Mouse (Mus musculus) layer of hippocampus, postnatal 10 days (tissue): ENCODE results near the gene Zc3h6. TPM values are rescaled to one million over a fixed set of nuclear protein-coding genes. Genes with fewer than 3 reads are reported as not detected.
"Not testable (repeated sequence)": the region's sequence is repeated elsewhere in the genome, so short reads cannot be mapped to it uniquely, and the experiment has no call there.

ENCODE experiments used
- DNase-seq, 2 experiments: peaks; one replicate each; pipeline ENCODE4 v3.0.0; 2021; ENCODE audit warnings: low spot score in 2 of 2
- long read RNA-seq: library from polyadenylated mRNA; stranded (forward); transcript quantifications from one replicate; pipeline ENCODE4 v2.0.0, GENCODE M21; 2023
- total RNA-seq, 2 experiments: library from RNA; stranded (reverse); gene quantifications; 2 replicates each; pipeline ENCODE4 v1.2.3; 2021

The Zc3h6 gene
- 10 to 100 TPM; 13.0 to 13.2 TPM for total RNA-seq
- long read RNA-seq, partial matches to known transcripts = 2 of 2 reads
- long read RNA-seq, other reads (novel, unspliced or antisense) = 0 of 2 reads

GRCm38 (mm10) chr2:128966641-128967580, at the start of gene Zc3h6:
Gene Zc3h6, plus strand, starts transcription at chr2:128967402.
- DNase-seq = peak; percentile 100

- DNase-seq = no peak
These were observed 42.4 kb upstream of the Zc3h6 start for GRCm38 (mm10) chr2:128924799-128925198.

- no peak for DNase-seq
These were observed 38.8 kb upstream of the Zc3h6 start for GRCm38 (mm10) chr2:128928446-128928845.

DNA sequence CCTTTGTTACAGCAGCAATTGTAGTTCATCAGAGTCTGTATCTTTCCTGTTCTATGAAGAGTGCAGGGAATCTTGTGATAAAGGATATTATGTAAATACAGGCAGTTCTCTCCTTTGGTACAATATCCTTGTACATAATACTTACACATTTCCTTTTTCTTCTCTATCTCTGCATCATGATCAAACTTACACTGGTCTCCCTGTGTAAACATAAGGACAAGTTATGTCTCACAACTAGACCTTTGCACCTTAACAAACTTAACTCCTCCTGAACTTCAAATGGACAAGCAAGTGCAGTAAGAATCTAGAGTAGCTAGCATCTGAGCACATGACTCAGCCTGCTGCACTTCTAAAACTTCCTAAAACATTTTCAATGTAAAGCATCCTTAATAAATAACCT, 36.5 kb upstream of the Zc3h6 start:
- no peak for DNase-seq

GRCm38 (mm10) chr2:128936256-128936655, 30.9 kb upstream of the Zc3h6 start:
- no peak for DNase-seq

GRCm38 (mm10) chr2:128943538-128944528, 23.4 kb upstream of the Zc3h6 start, which contains the start of gene Zc3h8:
Gene Zc3h8, minus strand, starts transcription at chr2:128944077.
- DNase-seq = peak; percentile 97 to 98

GRCm38 (mm10) chr2:128947962-128948588, 19.1 kb upstream of the Zc3h6 start:
- DNase-seq = peak in 1 of 2 experiments; percentile 28

- no peak for DNase-seq
These were observed 13.0 kb upstream of the Zc3h6 start for GRCm38 (mm10) chr2:128954186-128954585.

GRCm38 (mm10) chr2:128965505-128966105, 1.6 kb upstream of the Zc3h6 start:
- no peak for DNase-seq

DNA sequence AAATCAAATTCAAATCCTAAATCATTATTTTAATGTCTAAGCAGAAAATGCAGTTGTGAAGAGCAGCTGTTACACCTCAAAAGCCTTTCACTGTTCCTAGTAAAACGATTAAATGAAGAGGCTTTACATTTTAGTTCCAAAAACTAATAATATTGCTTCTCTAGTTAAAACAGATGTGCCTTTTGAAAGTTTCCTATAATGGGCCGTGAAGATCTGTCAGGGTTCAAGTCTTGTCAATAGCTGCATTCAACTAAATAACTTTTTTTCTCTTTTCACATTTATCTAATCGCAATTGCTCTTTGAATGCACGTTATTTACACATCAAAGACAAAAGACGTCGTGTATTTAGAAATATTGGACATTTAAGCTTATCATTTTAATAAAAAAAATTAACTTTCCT, 966 bp upstream of the Zc3h6 start:
- DNase-seq = no peak

DNA sequence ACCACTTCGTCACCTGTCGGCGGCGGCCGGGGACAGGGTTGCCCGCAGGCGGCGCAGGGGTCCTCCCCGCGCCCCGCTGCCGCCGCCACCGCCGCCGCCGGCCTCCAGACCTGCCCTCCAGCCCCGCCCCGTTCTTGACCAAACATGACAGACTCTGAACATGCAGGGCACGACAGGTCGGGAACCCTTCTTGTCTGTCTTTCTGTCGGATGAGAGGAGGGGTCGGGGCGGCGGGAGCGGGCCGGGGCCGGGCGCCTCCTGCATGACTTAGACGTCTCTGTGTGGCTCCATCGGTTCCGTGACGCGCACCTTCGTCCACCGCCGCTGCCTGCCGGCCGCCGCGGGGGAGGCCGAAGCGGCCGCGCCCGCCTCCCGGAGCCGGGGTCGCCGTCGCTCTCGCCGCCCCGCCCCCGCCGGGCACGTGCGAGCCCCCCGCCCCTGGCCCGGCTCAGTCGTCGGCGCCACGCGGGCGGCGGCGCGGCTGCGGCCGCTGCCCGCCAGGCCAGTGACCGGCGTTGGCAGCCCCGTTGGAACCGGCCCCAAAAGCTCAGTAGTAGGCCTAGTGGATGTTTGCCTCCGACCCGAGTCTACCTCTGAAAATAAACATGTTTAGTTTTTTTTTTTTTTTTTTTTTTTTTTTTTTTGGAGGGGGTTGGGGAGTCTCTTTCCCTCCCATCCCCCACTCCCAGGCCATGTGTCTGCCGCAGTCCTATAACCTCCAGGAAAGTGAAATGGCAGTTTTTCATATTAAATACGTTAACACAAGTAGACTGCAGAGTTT, 649 bp downstream of the Zc3h6 start, which contains the start of gene Gm10762:
TSS of gene Gm10762 (minus strand) at position 65 of the 781 bp plus-strand sequence.
- peak; percentile 72 to 77 for DNase-seq

DNA sequence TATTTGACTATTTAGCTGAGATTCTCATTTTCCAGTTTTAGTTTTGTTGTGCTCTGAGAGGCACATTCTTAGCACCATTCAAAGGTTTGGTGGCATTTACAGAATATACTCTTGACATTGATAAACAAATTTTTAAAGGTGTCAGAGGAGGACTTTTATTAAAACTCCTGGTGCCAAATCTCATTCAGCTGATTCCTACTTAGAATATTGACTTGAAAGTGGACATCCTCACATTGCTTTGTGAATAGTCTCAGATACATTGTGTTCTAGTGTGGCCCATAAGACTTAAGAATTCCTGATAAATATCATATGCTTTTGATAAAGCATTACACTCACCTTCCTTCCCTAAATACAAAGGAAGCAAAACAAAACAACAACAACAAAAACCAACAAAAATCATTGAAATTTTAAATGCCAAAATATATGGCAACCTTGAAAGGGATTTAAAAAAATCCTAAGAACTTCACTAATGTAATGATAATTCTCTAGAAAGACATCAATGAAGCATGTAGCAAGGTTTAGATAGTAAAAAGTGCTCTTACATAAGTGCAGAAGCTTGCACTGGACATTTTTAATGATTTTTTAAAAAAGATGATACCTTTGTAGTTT, 1.4 kb downstream of the Zc3h6 start:
- DNase-seq = no peak

GRCm38 (mm10) chr2:128972301-128972700, 5.1 kb downstream of the Zc3h6 start:
- no peak for DNase-seq

DNA sequence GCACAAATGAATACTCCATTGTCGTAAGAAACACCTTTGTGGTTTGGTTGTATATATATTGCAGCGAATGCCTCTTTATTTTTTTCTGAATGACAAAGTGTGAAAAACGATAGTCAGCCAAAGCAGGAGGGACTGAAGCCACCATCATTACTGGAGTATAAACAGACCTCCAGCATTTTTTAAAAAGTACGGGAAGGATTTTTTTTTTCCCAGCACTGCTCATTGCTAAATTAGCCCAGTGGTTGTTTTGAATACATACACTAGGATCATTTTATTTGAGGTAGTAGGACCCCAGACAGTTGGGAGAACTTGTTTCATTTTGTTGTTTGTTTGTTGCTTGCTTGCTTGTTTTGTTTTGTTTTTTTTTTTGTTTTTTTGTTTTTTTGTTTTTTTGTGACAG, 8.4 kb downstream of the Zc3h6 start:
- DNase-seq = no peak

- DNase-seq = no peak
These were observed 17.5 kb downstream of the Zc3h6 start for GRCm38 (mm10) chr2:128984746-128985145.

DNA sequence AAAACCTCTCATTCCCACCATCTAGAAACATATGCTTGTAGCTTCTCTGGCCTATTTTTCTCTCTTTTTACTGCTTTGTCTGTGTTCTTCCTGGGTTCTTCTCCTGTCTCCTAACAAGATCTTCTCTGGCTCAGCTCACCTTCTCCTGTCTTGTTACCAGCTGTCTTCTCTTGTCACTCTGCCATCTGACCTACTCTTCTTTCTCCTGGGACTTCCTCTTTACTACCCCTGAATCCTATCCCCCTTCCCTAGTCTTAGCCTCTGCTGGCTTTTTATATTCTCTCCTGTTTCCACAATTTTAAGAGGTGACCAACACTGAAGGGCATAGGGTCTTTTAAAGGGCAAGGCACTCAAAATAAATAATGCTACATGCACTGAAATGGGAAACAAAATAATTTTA, 37.7 kb downstream of the Zc3h6 start:
- DNase-seq = no peak

DNA sequence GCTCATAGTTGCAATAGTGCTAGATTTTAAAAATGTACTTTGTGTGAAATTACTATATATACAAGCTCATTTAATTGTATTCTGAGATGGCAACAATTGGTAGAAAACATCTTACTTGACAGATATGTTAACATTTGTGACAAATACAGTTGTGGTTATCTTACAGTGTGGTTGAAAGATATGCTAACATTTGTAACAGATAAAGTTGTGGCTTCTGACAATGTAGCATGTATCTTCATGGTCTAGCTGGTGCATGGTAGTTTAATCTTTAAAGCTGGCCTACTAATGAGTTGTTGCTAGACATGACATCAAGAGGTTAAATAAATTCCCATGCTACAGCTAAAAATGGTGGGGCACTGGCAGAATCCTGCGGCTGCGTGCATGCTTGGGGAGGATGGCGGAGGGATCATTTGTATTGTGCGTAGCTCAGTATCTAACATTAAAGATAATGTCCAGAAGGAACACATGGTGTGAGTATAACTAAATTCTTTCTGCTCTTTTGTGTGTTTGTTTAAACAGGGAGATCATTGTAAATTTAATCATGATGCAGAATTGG, 39.1 kb downstream of the Zc3h6 start:
- DNase-seq = no peak

DNA sequence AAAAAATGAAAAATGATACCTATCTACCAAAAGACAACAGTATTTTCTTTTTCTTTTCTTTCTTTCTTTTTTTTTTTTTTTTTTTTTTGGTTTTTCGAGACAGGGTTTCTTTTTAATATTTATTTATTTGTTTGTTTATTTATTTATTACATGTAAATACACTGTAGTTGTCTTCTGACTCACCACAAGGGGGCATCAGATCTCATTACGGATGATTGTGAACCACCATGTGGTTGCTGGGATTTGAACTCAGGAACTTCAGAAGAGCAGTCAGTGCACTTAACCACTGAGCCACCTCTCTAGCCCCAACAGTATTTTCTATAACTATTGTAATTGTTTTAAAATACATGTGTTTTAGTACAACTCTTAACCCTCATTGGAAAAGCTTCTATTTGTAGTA, 41.7 kb downstream of the Zc3h6 start:
- DNase-seq = not testable (repeated sequence)

GRCm38 (mm10) chr2:129020106-129020505, 52.9 kb downstream of the Zc3h6 start:
- DNase-seq = no peak
